Mouse (Mus musculus) stomach, postnatal 0 days (tissue): Measurements from ENCODE around the gene Dhdh.

Experiments used
- CTCF ChIP-seq: IDR thresholded peaks from 2 replicates; pipeline ENCODE4 v1.5.1; 2016; ENCODE audit warnings: antibody characterized with exemption, low read depth, mild to moderate bottlenecking, moderate library complexity
- EP300 ChIP-seq: optimal IDR thresholded peaks from 2 replicates; pipeline ENCODE3; 2016; ENCODE audit warnings: antibody characterized with exemption

DNA sequence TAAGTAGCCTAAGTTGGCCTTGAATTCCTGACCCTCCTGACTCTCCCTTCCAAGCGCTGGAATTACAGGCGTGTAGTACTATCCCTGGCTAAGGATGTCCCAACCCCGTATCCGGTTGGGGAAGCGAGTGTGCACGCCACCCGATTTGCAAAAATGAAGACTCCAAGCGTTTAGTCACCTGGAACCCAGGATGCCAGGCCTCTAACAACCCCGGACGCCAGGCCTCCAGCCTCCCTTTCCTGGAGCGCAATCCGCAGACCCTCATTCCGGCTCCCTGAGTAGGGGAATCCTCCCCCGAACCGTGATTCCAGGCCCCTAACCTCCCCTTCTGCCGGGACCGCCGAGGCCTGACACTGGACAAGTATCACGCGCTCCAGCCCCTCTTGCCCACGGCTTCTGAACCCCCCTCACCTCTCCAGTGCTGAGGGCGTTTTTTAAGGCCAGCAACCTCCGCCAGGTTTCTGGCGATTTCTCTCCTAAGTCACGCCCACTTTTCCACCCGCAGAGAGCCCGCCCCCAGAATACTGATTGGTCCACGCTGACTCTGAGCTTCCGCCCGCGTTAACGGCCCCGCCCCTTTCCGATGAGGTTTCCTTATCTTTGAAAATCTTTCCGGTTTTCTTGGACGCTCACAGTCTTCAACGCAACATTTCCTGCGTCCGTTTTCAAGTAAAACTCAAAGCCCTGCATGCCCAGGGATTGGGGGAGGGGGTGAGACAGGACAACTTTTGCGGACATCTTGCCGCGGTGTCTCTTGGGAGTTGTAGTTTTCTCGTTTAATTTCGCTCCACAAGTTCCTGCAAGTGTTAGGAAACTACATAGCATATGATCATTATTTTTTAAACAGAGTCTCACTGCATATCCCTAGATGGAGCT is 21.5 kb upstream of the Dhdh start, which contains the start of gene Nucb1:
- TF ChIP-seq CTCF: no peak
- peak; percentile 54 for TF ChIP-seq EP300
